Mouse (Mus musculus) small intestine, adult 2 months (tissue): ENCODE data around the gene Fastkd5. TPM values are rescaled to one million over a fixed set of nuclear protein-coding genes. Genes with fewer than 3 reads are reported as not detected.

ENCODE experiments used
- H3K27ac ChIP-seq: fragments of 200-500 bp; 2 replicates; pipeline ENCODE4 v1.5.1; 2012; ENCODE audit warnings: low read depth, low read length, control low read depth, inconsistent platforms; ENCODE audit not compliant: insufficient read depth
- H3K27me3 ChIP-seq: fragments of 200-500 bp; 2 replicates; pipeline ENCODE4 v1.6.1; 2012; ENCODE audit warnings: mild to moderate bottlenecking, moderate library complexity, low read length, inconsistent platforms; ENCODE audit not compliant: control insufficient read depth, insufficient read depth
- H3K36me3 ChIP-seq: fragments of 200-500 bp; 2 replicates; pipeline ENCODE4 v1.6.1; 2012; ENCODE audit warnings: mild to moderate bottlenecking, low read length, control low read depth, inconsistent platforms; ENCODE audit not compliant: control insufficient read depth, insufficient read depth
- H3K4me1 ChIP-seq: fragments of 200-500 bp; 2 replicates; pipeline ENCODE4 v1.6.1; 2012; ENCODE audit warnings: low read length, inconsistent platforms, mixed read lengths; ENCODE audit not compliant: control insufficient read depth, insufficient read depth, insufficient read length
- H3K4me3 ChIP-seq: fragments of 200-500 bp; 2 replicates; pipeline ENCODE4 v1.5.1; 2012; ENCODE audit warnings: low read depth, mild to moderate bottlenecking, control low read depth, inconsistent platforms, low read length, moderate library complexity
- CTCF ChIP-seq: fragments of 200-500 bp; IDR thresholded peaks from 2 replicates; pipeline ENCODE4 v1.5.1; 2012; ENCODE audit warnings: low read depth, mild to moderate bottlenecking, control low read depth, inconsistent platforms, low read length, moderate library complexity, mixed read lengths; ENCODE audit not compliant: insufficient replicate concordance, insufficient read length; ENCODE audit errors: extremely low read depth
- POLR2A ChIP-seq: fragments of 200-500 bp; IDR thresholded peaks from 2 replicates; pipeline ENCODE4 v1.6.1; 2012; ENCODE audit warnings: low read depth, mild to moderate bottlenecking, control low read depth, inconsistent platforms, low read length, moderate library complexity
- WGBS: fragments of 180-500 bp; shearing (Covaris S2); methylation state at CpG from one replicate; pipeline ENCODE4 v1.1.7; 2018; 5-methylcytosine and 5-hydroxymethylcytosine counted together
- polyA plus RNA-seq: library from polyadenylated mRNA; depleted of rRNA; stranded (reverse); fragments of >200 nt; gene quantifications from 2 replicates; pipeline ENCODE4 v1.2.3, GENCODE M21; 2012

Fastkd5 gene
- polyA plus RNA-seq, 1 experiment = 0.70 TPM

DNA sequence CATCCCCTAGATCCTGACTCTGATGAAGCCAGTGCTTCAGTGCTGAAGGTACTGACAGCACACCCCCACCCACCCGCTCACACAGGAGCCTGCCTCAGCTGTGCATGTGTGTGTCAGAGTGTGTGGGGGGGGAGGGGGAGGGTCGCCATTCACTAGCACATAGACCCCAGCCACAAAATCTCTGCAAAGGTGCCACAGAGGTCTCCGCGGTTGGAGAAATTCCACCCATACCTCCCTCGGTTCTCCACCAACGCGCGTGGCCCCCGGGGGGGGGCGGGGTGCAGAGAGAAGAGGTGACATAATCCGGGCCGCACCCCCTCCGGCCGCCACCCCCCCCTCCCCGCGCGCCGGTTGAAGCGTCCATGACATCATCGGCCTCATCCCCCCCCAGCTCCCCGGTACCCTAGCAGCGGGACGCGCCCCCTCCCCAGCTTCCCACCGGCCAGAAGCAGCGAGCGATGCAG is 12.4 kb upstream of the Fastkd5 start:
- Histone ChIP-seq H3K4me1 (peaks cover 11% of the 10 kb centered on the region), H3K36me3 (no peaks in the 10 kb centered on the region), H3K27me3 (no peaks in the 10 kb centered on the region), H3K27ac (no peak overlapping the region), H3K4me3 (peak overlapping the region; percentile 99)
- TF ChIP-seq CTCF = no peak
- TF ChIP-seq POLR2A = no peak
- under 1% methylated on average over 27 of the region's 27 CpGs for WGBS

GRCm38 (mm10) chr2:130641351-130642025 is 11.7 kb upstream of the Fastkd5 start:
- WGBS = 61% methylated on average over 6 of the region's 6 CpGs
- no peaks in the 10 kb centered on the region for H3K27me3 ChIP-seq
- no peak overlapping the region for H3K4me3 ChIP-seq
- peaks cover 15% of the 10 kb centered on the region for H3K4me1 ChIP-seq
- no peaks in the 10 kb centered on the region for H3K36me3 ChIP-seq
- no peak for TF ChIP-seq POLR2A
- H3K27ac ChIP-seq = no peak overlapping the region

DNA sequence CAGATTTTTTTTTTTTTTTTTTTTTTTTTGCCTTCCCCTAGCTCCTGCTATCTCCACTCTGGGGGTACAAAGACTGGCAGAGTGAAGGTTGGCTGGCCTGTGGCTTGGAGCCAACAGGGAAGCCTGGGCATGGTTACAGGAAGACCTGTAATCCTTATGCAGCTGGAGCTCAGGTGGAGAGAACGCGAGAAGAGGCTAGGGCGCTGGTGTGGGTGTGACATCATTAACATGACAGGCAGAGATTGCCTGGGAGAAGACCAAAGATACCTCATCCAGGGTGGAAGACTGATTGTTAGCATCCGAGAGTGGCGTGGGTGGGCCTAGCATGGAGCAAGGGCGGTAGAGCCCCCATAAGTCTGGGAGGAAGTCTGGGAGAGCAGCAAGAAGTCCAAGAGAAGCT is 9.4 kb upstream of the Fastkd5 start:
- WGBS = 37% methylated on average over 6 of the region's 6 CpGs
- TF ChIP-seq CTCF (no peak), POLR2A (no peak)
- H3K36me3 ChIP-seq = peaks cover 6% of the 10 kb centered on the region; the same call in 1 of the 2 replicates
- H3K27me3 ChIP-seq = no peaks in the 10 kb centered on the region
- H3K4me3 ChIP-seq = no peak overlapping the region
- H3K4me1 ChIP-seq = peaks cover 34% of the 10 kb centered on the region
- peak overlapping the region; percentile 92 for H3K27ac ChIP-seq

- 17% methylated on average over 16 of the region's 16 CpGs for WGBS
- peaks cover 7% of the 10 kb centered on the region; the same call in 1 of the 2 replicates for H3K36me3 ChIP-seq
- TF ChIP-seq CTCF = no peak
- TF ChIP-seq POLR2A = no peak; the same call in 1 of the 2 replicates
- peak overlapping the region; percentile 80 for H3K4me3 ChIP-seq
- peak overlapping the region; percentile 92 for H3K27ac ChIP-seq
- no peaks in the 10 kb centered on the region for H3K27me3 ChIP-seq
- peaks cover 36% of the 10 kb centered on the region for H3K4me1 ChIP-seq
Measured at GRCm38 (mm10) chr2:130638101-130638611, 8.3 kb upstream of the Fastkd5 start.

- H3K27ac ChIP-seq = 0 out of 2 replicates have a peak overlapping the region, but pooled peaks have one; percentile 14
Measured at GRCm38 (mm10) chr2:130635847-130636246, 6.0 kb upstream of the Fastkd5 start.

GRCm38 (mm10) chr2:130634739-130635411 is 5.0 kb upstream of the Fastkd5 start:
- H3K27me3 ChIP-seq = no peaks in the 10 kb centered on the region
- H3K36me3 ChIP-seq = peaks cover 7% of the 10 kb centered on the region; the same call in 1 of the 2 replicates
- WGBS = 51% methylated on average over 38 of the region's 38 CpGs
- H3K4me3 ChIP-seq = peak overlapping the region; percentile 27
- H3K27ac ChIP-seq = no peak overlapping the region
- H3K4me1 ChIP-seq = peaks cover 30% of the 10 kb centered on the region
- TF ChIP-seq CTCF (no peak), POLR2A (no peak)

More at GRCm38 (mm10) chr2:130635847-130636246, 6.0 kb upstream of the Fastkd5 start:
- Histone ChIP-seq H3K36me3 (peaks cover 7% of the 10 kb centered on the region; the same call in 1 of the 2 replicates), H3K4me3 (peak overlapping the region; percentile 80), H3K4me1 (peaks cover 30% of the 10 kb centered on the region), H3K27me3 (no peaks in the 10 kb centered on the region)
- no peak for TF ChIP-seq CTCF
- TF ChIP-seq POLR2A = no peak
- 20% methylated on average over 21 of the region's 21 CpGs for WGBS

- H3K4me1 ChIP-seq = peaks cover 30% of the 10 kb centered on the region
- H3K27ac ChIP-seq = no peak overlapping the region
- H3K4me3 ChIP-seq = peak overlapping the region; percentile 27; the same call in 1 of the 2 replicates
- no peaks in the 10 kb centered on the region for H3K27me3 ChIP-seq
- H3K36me3 ChIP-seq = peaks cover 7% of the 10 kb centered on the region; the same call in 1 of the 2 replicates
- WGBS = 69% methylated on average over 14 of the region's 14 CpGs
- no peak for TF ChIP-seq POLR2A
- TF ChIP-seq CTCF = no peak
Measured at GRCm38 (mm10) chr2:130634006-130634738, 4.3 kb upstream of the Fastkd5 start.
